Mouse (Mus musculus) CH12.LX (cell line): ENCODE results near the gene Lnpk. TPM values are rescaled to one million over a fixed set of nuclear protein-coding genes. Genes with fewer than 3 reads are reported as not detected.

Experiments
- DNase-seq: peaks from one replicate; pipeline ENCODE4 v3.0.0-alpha.2; 2013; ENCODE audit errors: extremely low read depth
- H3K27ac ChIP-seq: 2 replicates; pipeline ENCODE4 v1.5.1; 2012; ENCODE audit warnings: low read depth, mild to moderate bottlenecking, control low read depth, moderate library complexity; ENCODE audit not compliant: insufficient read depth
- H3K27me3 ChIP-seq: replicated peaks from 2 replicates; pipeline ENCODE3; 2012; ENCODE audit warnings: inconsistent platforms
- H3K36me3 ChIP-seq, 2 experiments: replicated peaks in 1 of 2; 2 replicates each; pipeline versions ENCODE3 to v1.6.1; 2012; ENCODE audit warnings: inconsistent platforms in 1 of 2, low read length in 1 of 2, mild to moderate bottlenecking in 1 of 2, mixed read lengths in 1 of 2, moderate library complexity in 1 of 2; ENCODE audit not compliant: control insufficient read depth in 1 of 2, insufficient read depth in 1 of 2
- H3K4me1 ChIP-seq, 2 experiments: 2 replicates each; pipeline ENCODE4 v1.6.1; 2012; ENCODE audit warnings: inconsistent platforms in 1 of 2, moderate library complexity in 1 of 2; ENCODE audit not compliant: insufficient read depth in 2 of 2, control insufficient read depth in 1 of 2
- H3K4me2 ChIP-seq: 2 replicates; pipeline ENCODE4 v1.6.1; 2012; ENCODE audit warnings: low read depth, mild to moderate bottlenecking, control low read depth; ENCODE audit not compliant: poor library complexity, insufficient read depth, severe bottlenecking
- H3K4me3 ChIP-seq, 3 experiments: fragments of 150-350 bp in 1 of 3; sonication (generic) in 1 of 3; replicated peaks in 1 of 3; 2 replicates each; pipeline versions ENCODE3 to v1.5.1; 2011 to 2012; ENCODE audit warnings: low read depth in 2 of 3, low read length in 2 of 3, mild to moderate bottlenecking in 2 of 3, moderate library complexity in 2 of 3, control low read depth in 1 of 3, improper control_type of control experiment in 1 of 3, inconsistent platforms in 1 of 3, mixed read lengths in 1 of 3; ENCODE audit not compliant: poor library complexity in 1 of 3
- H3K79me2 ChIP-seq: replicated peaks from 2 replicates; pipeline ENCODE4 v1.6.1; 2012; ENCODE audit warnings: mild to moderate bottlenecking, moderate library complexity; ENCODE audit not compliant: control insufficient read depth, poor library complexity, insufficient read depth, severe bottlenecking; ENCODE audit errors: extremely low read depth
- H3K9ac ChIP-seq: 2 replicates; pipeline ENCODE4 v1.6.1; 2012; ENCODE audit warnings: low read depth, mild to moderate bottlenecking, control low read depth, moderate library complexity; ENCODE audit not compliant: insufficient read depth
- H3K9me3 ChIP-seq: replicated peaks from 2 replicates; pipeline ENCODE3; 2012; ENCODE audit warnings: low read length, inconsistent platforms, mixed read lengths
- BHLHE40 ChIP-seq: IDR thresholded peaks from 2 replicates; pipeline ENCODE4 v1.6.1; 2011; ENCODE audit warnings: mild to moderate bottlenecking, low read depth, low read length, improper control_type of control experiment
- CHD1 ChIP-seq: IDR thresholded peaks from 2 replicates; pipeline ENCODE4 v1.6.1; 2012; ENCODE audit warnings: low read depth, low read length, improper control_type of control experiment, inconsistent platforms
- CHD2 ChIP-seq: IDR thresholded peaks from 2 replicates; pipeline ENCODE4 v1.6.1; 2011; ENCODE audit warnings: low read length, improper control_type of control experiment
- CTCF ChIP-seq, 2 experiments: IDR thresholded peaks in 1 of 2; conservative IDR thresholded peaks in 1 of 2; 2 replicates each; pipeline ENCODE4 v1.5.1; 2011 to 2012; ENCODE audit warnings: low read depth in 2 of 2, low read length in 2 of 2, improper control_type of control experiment in 1 of 2, inconsistent platforms in 1 of 2, mild to moderate bottlenecking in 1 of 2, moderate library complexity in 1 of 2
- E2F4 ChIP-seq: IDR thresholded peaks from 2 replicates; pipeline ENCODE4 v1.6.1; 2011; ENCODE audit warnings: low read depth, low read length, improper control_type of control experiment; ENCODE audit not compliant: insufficient replicate concordance
- ETS1 ChIP-seq: conservative IDR thresholded peaks from 2 replicates; pipeline ENCODE4 v1.6.1; 2012; ENCODE audit warnings: low read depth, mild to moderate bottlenecking, inconsistent platforms, low read length, improper control_type of control experiment, moderate library complexity
- GABPA ChIP-seq: IDR thresholded peaks from 2 replicates; pipeline ENCODE4 v1.6.1; 2012; ENCODE audit warnings: low read depth, low read length, improper control_type of control experiment, inconsistent platforms; ENCODE audit not compliant: insufficient replicate concordance
- IRF4 ChIP-seq: IDR thresholded peaks from 2 replicates; pipeline ENCODE4 v1.6.1; 2014; ENCODE audit warnings: low read depth, mild to moderate bottlenecking, inconsistent platforms, low read length, improper control_type of control experiment
- JUND ChIP-seq: conservative IDR thresholded peaks from 2 replicates; pipeline ENCODE4 v1.6.1; 2011; ENCODE audit warnings: low read depth, low read length, improper control_type of control experiment
- KAT2A ChIP-seq: IDR thresholded peaks from 2 replicates; pipeline ENCODE4 v1.6.1; 2012; ENCODE audit warnings: low read length, improper control_type of control experiment, inconsistent platforms; ENCODE audit not compliant: insufficient replicate concordance
- MEF2A ChIP-seq: IDR thresholded peaks from 2 replicates; pipeline ENCODE4 v1.6.1; 2014; ENCODE audit warnings: low read depth, mild to moderate bottlenecking, inconsistent platforms, low read length, improper control_type of control experiment, borderline replicate concordance
- MYC ChIP-seq: IDR thresholded peaks from 2 replicates; pipeline ENCODE4 v1.6.1; 2011; ENCODE audit warnings: low read depth, mild to moderate bottlenecking, improper control_type of control experiment, low read length
- NELFE ChIP-seq: IDR thresholded peaks from 2 replicates; pipeline ENCODE4 v1.6.1; 2011; ENCODE audit warnings: low read depth, low read length, improper control_type of control experiment
- POLR2A ChIP-seq: IDR thresholded peaks from 2 replicates; pipeline ENCODE4 v1.6.1; 2011; ENCODE audit warnings: low read depth, mild to moderate bottlenecking, improper control_type of control experiment, low read length
- POLR2AphosphoS2 ChIP-seq: IDR thresholded peaks from 2 replicates; pipeline ENCODE4 v1.6.1; 2011; ENCODE audit warnings: low read depth, low read length, improper control_type of control experiment
- RAD21 ChIP-seq: IDR thresholded peaks from 2 replicates; pipeline ENCODE4 v1.6.1; 2011; ENCODE audit warnings: low read depth, mild to moderate bottlenecking, low read length, improper control_type of control experiment, moderate library complexity
- RCOR1 ChIP-seq: conservative IDR thresholded peaks from 2 replicates; pipeline ENCODE4 v1.6.1; 2012; ENCODE audit warnings: low read depth, mild to moderate bottlenecking, inconsistent platforms, low read length, improper control_type of control experiment
- SIN3A ChIP-seq: IDR thresholded peaks from 2 replicates; pipeline ENCODE4 v1.6.1; 2012; ENCODE audit warnings: low read length, improper control_type of control experiment, inconsistent platforms
- TCF12 ChIP-seq: IDR thresholded peaks from 2 replicates; pipeline ENCODE4 v1.6.1; 2014; ENCODE audit warnings: low read depth, mild to moderate bottlenecking, inconsistent platforms, low read length, improper control_type of control experiment
- USF1 ChIP-seq: IDR thresholded peaks from 2 replicates; pipeline ENCODE4 v1.6.1; 2014; ENCODE audit warnings: low read depth, mild to moderate bottlenecking, inconsistent platforms, low read length, improper control_type of control experiment
- USF2 ChIP-seq: conservative IDR thresholded peaks from 2 replicates; pipeline ENCODE4 v1.6.1; 2011; ENCODE audit warnings: low read depth, low read length, improper control_type of control experiment
- ZNF384 ChIP-seq: IDR thresholded peaks from 2 replicates; pipeline ENCODE4 v1.6.1; 2012; ENCODE audit warnings: low read depth, low read length, improper control_type of control experiment, inconsistent platforms
- dilution Hi-C: fragments of 300-500 bp; cut with MboI; formaldehyde crosslinking; loops from 2 replicates; pipeline ENCODE4 v1.14.3; 2020; ENCODE audit warnings: low sequenced_read_pairs; ENCODE audit not compliant: extremely low pct_unique_long_range_greater_than_20kb, extremely low pct_ligation_motif_present
- in situ Hi-C: fragments of 300-500 bp; cut with MboI; formaldehyde crosslinking; loops from 3 replicates; pipeline ENCODE4 v1.14.3; 2019; ENCODE audit warnings: low sequenced_read_pairs, low pct_ligation_motif_present, low pct_unique_long_range_greater_than_20kb, mixed read lengths
- polyA plus RNA-seq: library from polyadenylated mRNA; unstranded; fragments of >175 nt; gene quantifications from 2 replicates; pipeline ENCODE4 v1.2.1, GENCODE M21; 2012; ENCODE audit warnings: low read depth; ENCODE audit not compliant: insufficient read length
- total RNA-seq, 2 experiments: library from RNA; depleted of rRNA; stranded (reverse); fragments of 300-350 nt in 1 of 2; fragments of >200 nt in 1 of 2; gene quantifications; 2 replicates each; pipeline ENCODE4 v1.2.3; 2012 to 2014

Gene Lnpk
- total and polyA plus RNA-seq, 3 experiments: 21.1 to 51.7 (median 37.1) TPM

DNA sequence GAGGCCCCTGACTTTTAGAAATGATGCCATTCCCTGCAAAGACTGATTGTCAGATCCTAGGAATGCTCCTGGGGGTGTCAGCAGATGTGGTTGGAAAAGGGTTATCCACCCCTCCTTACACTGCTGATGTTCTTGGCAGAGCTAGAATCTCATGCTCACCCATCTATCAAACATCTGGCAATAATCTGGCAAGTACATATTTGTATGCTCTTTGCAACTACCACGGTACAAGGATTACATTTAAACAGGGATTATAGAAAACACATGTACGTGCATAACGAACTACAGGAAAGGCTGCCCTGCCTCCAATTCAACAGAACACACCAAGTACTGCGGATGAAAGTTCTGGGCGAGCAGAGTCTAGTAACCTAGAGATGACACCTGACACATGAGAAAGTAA, 70.9 kb downstream of the Lnpk start:
- H3K79me2 ChIP-seq: no peaks in the 10 kb centered on the region

GRCm38 (mm10) chr2:74506439-74506838, 72.8 kb downstream of the Lnpk start:
- H3K79me2 ChIP-seq: no peaks in the 10 kb centered on the region
- in situ Hi-C loops: no loop called here
- no peak for TF ChIP-seq ZNF384
- no peak for TF ChIP-seq POLR2A
- no peak for TF ChIP-seq USF2
- TF ChIP-seq RCOR1: no peak
- no peak for TF ChIP-seq CHD2
- TF ChIP-seq CTCF (conservative IDR thresholded peaks at IDR 0.05 in 1 of 2, IDR thresholded peaks at IDR 0.05 in 1 of 2; ENCODE audit: low read depth in 2 of 2, low read length in 2 of 2): no peak
- TF ChIP-seq POLR2AphosphoS2: no peak
- no peak for TF ChIP-seq E2F4
- no peak for TF ChIP-seq TCF12
- no peak for TF ChIP-seq IRF4
- no peaks in the 10 kb centered on the region for H3K36me3 ChIP-seq
- no peaks in the 10 kb centered on the region for H3K27me3 ChIP-seq
- H3K4me2 ChIP-seq: no peak overlapping the region
- peaks cover 9% of the 10 kb centered on the region for H3K9me3 ChIP-seq
- dilution Hi-C loops: no loop called here
- H3K4me1 ChIP-seq: no peaks in the 10 kb centered on the region
- H3K27ac ChIP-seq: no peak overlapping the region
- no peak overlapping the region for H3K9ac ChIP-seq
- H3K4me3 ChIP-seq: no peak overlapping the region
- DNase-seq: no peak

More for the DNA sequence above, 70.9 kb downstream of the Lnpk start:
- Histone ChIP-seq H3K27ac (no peak overlapping the region), H3K4me1 (no peaks in the 10 kb centered on the region), H3K4me2 (no peak overlapping the region), H3K9me3 (peaks cover 9% of the 10 kb centered on the region), H3K9ac (no peak overlapping the region), H3K27me3 (no peaks in the 10 kb centered on the region), H3K36me3 (no peaks in the 10 kb centered on the region), H3K4me3 (no peak overlapping the region)
- dilution Hi-C loops: no loop called here
- DNase-seq: no peak
- TF ChIP-seq MYC: no peak
- no peak for TF ChIP-seq KAT2A
- TF ChIP-seq JUND: no peak
- TF ChIP-seq CHD1: no peak
- no peak for TF ChIP-seq BHLHE40
- TF ChIP-seq GABPA: no peak
- TF ChIP-seq ETS1: no peak
- no peak for TF ChIP-seq USF1
- no peak for TF ChIP-seq ZNF384
- no peak for TF ChIP-seq RCOR1
- no peak for TF ChIP-seq NELFE
- TF ChIP-seq SIN3A: no peak
- TF ChIP-seq MEF2A: no peak
- TF ChIP-seq CHD2: no peak
- TF ChIP-seq RAD21: no peak
- TF ChIP-seq USF2: no peak
- no peak for TF ChIP-seq E2F4
- in situ Hi-C loops: no loop called here
